Mouse (Mus musculus) embryonic fibroblast, embryonic 13.5 days (primary cell): ENCODE measurements at regions not wholly inside any gene's neighbourhood (a gene's known extent, or its start where the extent isn't known, plus 50 kb on each side); places are given as distances from the start of the nearest gene placed in this dataset.

Experiments used
- H3K27ac ChIP-seq: 2 replicates; pipeline ENCODE4 v1.5.1; 2012; ENCODE audit warnings: low read length, control low read depth, inconsistent platforms; ENCODE audit not compliant: insufficient read depth
- H3K4me1 ChIP-seq: 2 replicates; pipeline ENCODE4 v1.6.1; 2011; ENCODE audit warnings: low read length; ENCODE audit not compliant: control insufficient read depth, insufficient read depth
- H3K4me3 ChIP-seq: 2 replicates; pipeline ENCODE4 v1.5.1; 2011; ENCODE audit warnings: mild to moderate bottlenecking, control low read depth, low read length; ENCODE audit not compliant: insufficient read depth
- CTCF ChIP-seq: IDR thresholded peaks from 2 replicates; pipeline ENCODE4 v1.5.1; 2011; ENCODE audit warnings: mild to moderate bottlenecking, control low read depth, low read length, moderate library complexity, borderline replicate concordance; ENCODE audit not compliant: insufficient read depth
- POLR2A ChIP-seq: IDR thresholded peaks from 2 replicates; pipeline ENCODE4 v1.6.1; 2011; ENCODE audit warnings: low read depth, mild to moderate bottlenecking, control low read depth, low read length, moderate library complexity

DNA sequence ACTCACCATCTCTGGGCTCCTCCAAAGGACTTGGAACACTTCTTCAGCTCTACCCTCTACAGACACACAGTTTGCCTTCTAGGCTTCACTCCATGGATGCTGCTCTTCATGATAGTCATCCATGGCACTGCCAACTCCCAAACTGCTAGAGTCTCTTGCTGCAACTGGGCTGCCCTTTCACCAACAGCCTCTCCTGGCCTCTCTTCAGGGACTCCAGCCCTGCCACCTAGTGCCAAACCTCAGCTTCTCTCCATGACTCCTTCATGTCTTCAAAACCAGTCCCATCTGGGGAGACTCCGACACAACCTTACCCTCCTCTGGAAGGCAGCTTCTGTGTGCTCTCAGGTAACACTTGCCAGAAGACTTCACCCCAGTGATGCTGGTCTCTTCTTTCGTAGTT is 164.9 kb upstream of the Plxnc1 start:
- no peak for TF ChIP-seq POLR2A
- no peak for TF ChIP-seq CTCF
- H3K27ac ChIP-seq, result no peak overlapping the region
- no peak overlapping the region for H3K4me3 ChIP-seq
- H3K4me1 ChIP-seq, result no peaks in the 10 kb centered on the region

DNA sequence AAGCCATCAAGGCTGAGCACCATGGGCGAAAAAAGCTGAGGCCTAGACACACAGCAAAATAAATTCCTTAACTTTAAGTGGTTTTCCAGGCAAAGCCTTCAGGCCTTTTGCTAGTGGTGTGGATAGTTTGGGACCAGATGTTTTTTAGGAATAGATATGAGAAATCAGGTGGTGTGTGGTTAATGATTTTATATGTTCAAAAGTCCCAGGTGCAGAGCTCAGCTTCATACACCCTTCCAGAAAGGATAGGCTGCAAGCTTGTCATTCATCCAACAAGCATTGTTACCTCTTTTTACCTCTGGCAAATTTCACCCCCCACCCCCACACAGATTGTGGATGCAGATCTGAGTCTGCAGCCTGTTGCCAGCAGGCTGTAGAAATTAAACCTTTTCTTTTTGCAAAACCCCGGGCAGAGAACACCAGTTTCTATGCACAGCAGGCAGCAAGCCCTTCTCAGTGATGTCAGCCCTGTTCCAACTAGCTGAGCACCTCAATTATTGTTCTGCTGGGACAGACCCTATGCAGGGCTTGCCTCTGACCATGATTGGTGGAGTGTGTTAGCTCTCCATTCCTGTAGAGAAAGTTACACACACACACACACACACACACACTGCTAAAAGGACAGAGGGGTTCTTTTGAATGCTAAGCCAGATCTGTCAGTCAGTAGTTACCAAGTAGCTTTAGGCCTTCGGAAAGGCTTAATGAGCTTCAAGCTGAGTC is 163.1 kb upstream of the Plxnc1 start:
- H3K4me3 ChIP-seq, result no peak overlapping the region
- H3K4me1 ChIP-seq, result no peaks in the 10 kb centered on the region
- H3K27ac ChIP-seq, result no peak overlapping the region
- TF ChIP-seq POLR2A, result no peak
- TF ChIP-seq CTCF, result no peak

DNA sequence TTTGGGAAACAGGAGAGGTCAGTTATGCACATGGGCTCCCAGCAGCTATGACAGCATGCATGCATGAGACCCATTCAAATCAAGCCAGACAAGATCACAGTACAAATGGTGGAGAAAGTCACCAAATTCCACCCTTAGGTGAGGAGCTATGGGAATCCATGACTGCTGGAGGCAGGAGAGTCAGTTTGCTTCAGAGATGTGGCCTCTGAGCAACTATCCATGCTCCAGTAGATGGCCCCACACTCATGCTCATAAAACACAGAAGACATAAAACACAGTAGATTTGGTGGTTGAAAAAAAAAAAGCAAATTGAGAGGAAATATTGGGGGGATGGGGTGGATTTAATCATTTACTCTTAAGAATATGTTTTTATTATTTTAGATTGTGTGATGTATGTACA is 159.2 kb upstream of the Plxnc1 start:
- Histone ChIP-seq H3K4me1 (no peaks in the 10 kb centered on the region), H3K27ac (no peak overlapping the region), H3K4me3 (no peak overlapping the region)
- TF ChIP-seq CTCF (no peak), POLR2A (no peak)

DNA sequence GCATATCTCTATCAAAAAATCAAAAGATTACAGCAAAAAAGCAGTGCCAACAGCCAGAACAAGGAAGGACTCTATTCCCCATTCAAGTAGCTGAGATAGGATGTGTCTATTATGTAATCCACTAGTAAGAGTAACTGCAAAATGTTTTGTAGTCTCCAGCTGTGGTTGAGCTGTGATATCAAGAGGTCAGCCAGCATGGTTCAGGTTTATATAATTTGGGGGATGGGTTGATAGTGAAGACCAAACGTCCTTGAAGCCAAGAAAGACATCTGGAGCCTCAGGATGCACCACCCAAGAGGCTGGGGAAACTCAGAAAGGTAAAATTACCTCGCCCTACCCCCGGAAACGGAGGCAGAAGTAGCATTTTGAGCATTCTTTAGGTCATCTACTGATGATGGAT is 158.3 kb upstream of the Plxnc1 start:
- H3K27ac ChIP-seq, result no peak overlapping the region
- TF ChIP-seq CTCF (no peak), POLR2A (no peak)
- no peak overlapping the region for H3K4me3 ChIP-seq
- no peaks in the 10 kb centered on the region for H3K4me1 ChIP-seq

DNA sequence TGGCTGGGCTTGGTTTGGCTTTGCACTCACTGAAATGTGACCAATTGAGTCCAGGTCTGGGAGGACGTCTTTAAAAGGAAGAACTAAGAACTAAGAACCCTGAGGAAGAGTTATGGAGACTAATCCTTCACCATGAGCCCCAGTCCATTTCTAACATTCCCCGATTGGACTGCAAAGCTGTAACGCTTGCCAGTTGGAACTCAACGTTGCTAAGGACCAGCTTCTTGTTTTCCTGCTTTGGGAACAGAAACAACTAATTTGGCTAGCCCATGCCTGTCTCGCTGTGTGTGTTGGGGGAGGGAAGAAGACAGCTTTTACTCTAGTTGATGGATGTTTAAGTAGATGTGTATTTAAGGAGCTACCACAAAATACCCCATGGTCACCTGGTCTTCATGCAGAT is 155.3 kb upstream of the Plxnc1 start:
- TF ChIP-seq POLR2A, result no peak
- no peak for TF ChIP-seq CTCF
- Histone ChIP-seq H3K4me1 (no peaks in the 10 kb centered on the region), H3K4me3 (no peak overlapping the region), H3K27ac (no peak overlapping the region)

DNA sequence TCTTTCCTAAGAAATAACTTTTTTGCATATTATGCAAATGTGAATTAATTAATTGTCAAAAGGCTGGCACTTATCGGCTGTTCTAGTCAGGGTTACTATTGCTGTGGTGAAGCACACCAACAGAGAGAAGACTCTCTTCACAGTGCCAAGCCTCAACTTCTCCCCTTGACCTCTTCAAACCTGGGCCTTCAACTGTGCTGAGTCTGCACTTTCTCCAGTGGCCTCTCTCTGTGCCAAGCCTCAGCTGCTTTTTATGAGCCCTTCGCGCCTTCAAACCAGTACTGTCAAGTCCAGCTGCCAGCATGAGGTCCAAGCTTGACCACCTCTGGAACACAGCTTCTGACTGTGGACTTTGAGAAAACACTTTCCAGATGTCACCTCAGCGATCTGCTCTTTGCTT is 151.2 kb upstream of the Plxnc1 start:
- no peak for TF ChIP-seq CTCF
- TF ChIP-seq POLR2A, result no peak
- no peak overlapping the region for H3K27ac ChIP-seq
- no peak overlapping the region for H3K4me3 ChIP-seq
- H3K4me1 ChIP-seq, result no peaks in the 10 kb centered on the region

DNA sequence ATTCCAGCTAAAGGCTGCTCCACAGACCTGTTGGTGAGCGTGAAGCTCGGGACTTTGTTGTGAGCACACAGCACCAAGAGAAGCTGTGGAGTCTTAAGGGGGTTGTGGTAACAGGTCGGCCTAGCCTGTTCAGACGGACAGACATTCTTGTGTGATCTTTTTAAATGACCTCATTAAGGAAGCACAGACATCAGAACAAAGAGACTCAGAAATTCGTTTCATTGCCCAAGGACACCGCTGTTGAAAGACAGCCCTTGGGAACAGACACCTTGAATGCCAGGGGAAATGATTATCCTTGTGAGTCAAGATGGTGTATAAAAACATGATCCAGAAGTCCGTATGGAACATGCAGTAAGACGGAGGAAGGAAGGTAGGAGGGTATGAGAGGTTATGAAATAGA is 150.1 kb upstream of the Plxnc1 start:
- TF ChIP-seq POLR2A, result no peak
- TF ChIP-seq CTCF, result no peak
- no peaks in the 10 kb centered on the region for H3K4me1 ChIP-seq
- no peak overlapping the region for H3K4me3 ChIP-seq
- no peak overlapping the region for H3K27ac ChIP-seq

DNA sequence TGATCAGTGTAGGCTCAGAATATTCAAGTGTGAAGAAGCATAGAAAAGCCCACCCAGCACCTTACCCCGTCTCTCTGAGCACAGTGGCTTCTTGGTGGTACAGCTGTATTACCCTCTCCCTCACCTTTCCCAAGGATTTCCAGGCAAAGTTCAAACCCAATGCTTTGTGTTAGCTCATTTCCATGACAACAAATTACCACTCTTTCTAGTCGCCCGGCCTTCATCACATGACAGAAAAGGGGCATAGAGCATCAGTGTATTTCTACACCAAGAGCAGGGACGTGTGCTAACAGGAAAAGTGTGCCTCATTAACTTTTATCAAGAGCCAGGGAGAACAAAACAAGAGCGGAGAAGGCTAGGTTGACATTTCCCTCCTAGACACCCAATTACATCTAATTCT is 148.6 kb upstream of the Plxnc1 start:
- no peak overlapping the region for H3K27ac ChIP-seq
- TF ChIP-seq POLR2A, result no peak
- TF ChIP-seq CTCF, result no peak
- no peak overlapping the region for H3K4me3 ChIP-seq
- no peaks in the 10 kb centered on the region for H3K4me1 ChIP-seq

DNA sequence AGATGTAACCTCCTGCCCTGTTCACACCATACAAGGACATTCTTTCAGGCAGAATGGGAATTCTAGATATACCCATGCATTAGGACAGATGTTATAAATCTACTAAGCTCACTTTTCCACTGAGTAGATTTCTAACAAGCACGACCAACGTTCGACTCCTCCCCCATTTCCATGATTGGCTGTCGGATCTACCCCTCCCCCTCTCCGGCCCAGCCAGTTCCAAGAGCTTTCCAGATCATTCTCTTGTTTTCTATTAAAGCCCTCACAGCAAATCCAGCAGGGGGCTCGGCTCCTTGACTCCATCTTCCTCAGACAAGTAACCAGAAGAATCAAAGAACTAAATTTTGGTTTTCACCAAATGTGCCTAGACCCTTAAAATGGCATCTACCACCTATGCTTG is 146.5 kb upstream of the Plxnc1 start:
- no peak overlapping the region for H3K27ac ChIP-seq
- H3K4me3 ChIP-seq, result no peak overlapping the region
- TF ChIP-seq CTCF (no peak), POLR2A (no peak)
- H3K4me1 ChIP-seq, result peaks cover 2% of the 10 kb centered on the region; the same call in 1 of the 2 replicates

DNA sequence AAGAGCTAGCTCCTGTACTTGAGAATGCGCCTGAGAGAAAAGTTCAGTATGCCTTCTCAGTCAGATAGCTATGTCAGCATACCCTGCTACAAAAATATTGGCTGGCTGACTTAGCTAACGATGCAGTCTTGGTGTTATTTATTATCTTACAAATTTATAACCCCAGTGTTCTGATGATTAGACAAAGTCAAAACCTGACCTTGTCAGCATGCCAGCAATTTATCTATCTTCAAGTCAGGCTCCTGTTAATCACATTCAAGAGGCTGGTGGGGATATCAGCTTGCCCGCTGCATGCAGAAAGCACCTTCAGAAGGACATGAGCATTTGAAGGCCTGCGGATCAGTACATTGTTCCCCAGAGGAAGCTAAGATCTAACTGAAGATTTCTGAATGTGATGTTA is 146.0 kb upstream of the Plxnc1 start:
- no peak overlapping the region for H3K27ac ChIP-seq
- H3K4me1 ChIP-seq, result peaks cover 4% of the 10 kb centered on the region; the same call in 1 of the 2 replicates
- TF ChIP-seq POLR2A (no peak), CTCF (no peak)
- H3K4me3 ChIP-seq, result no peak overlapping the region

DNA sequence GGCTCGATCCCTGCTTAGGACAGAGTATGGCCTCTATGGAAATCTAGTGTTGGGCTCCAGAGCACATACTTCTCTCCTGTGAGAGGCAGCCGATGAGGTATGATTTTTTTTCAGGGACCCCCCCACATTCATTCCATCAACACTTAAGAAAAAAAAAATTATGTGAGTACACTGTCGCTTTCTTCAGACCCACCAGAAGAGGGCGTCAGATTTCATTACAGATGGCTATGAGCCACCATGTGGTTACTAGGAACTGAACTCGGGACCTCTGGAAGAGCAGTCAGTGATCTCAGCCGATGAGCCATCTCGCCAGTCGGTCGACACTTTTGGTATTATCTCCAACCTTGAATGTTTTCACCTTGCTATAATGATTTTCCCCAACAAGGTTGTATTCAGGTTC is 145.4 kb upstream of the Plxnc1 start:
- no peak overlapping the region for H3K4me3 ChIP-seq
- H3K27ac ChIP-seq, result no peak overlapping the region
- peaks cover 4% of the 10 kb centered on the region; the same call in 1 of the 2 replicates for H3K4me1 ChIP-seq
- no peak for TF ChIP-seq CTCF
- no peak for TF ChIP-seq POLR2A
